Mouse (Mus musculus): ENCODE measurements around the gene Bnc2.

- no peak for TF ChIP-seq GATA1 (IDR thresholded peaks at IDR 0.05; ENCODE audit: low read length)
- no peak for TF ChIP-seq TAL1 (IDR thresholded peaks at IDR 0.05; ENCODE audit: low read length)
Measured at GRCm38 (mm10) chr4:84469400-84469799, 205.7 kb downstream of the Bnc2 start.

All from erythroblast, embryonic 14.5 days (primary cell).